In genomic region chr9:26922909-26923526, GRCm38 (mm10) we compare ENCODE assay signal across 33 mouse cellular contexts. TPM values are rescaled to one million over a fixed set of nuclear protein-coding genes. Genes with fewer than 3 reads are reported as not detected.
DNase-seq lines count a peak whose midpoint lies in the region; ATAC-seq and TF ChIP-seq lines count a peak whose summit lies in the region.
"Had no signal": no experiment of that assay in that cellular context is flagged by ENCODE, and none has a peak within 500 bp of the region (broad histone marks: within the 10 kb centered on the region; RNA-seq: fewer than 3 reads in every experiment).

TSS of gene Gm1110 (minus strand) at chr9:26923111.

- no peak within 1 kb of the TSS for H3K9ac ChIP-seq in lung, embryonic 14.5 days
- H3K9ac ChIP-seq in intestine, embryonic 16.5 days (ENCODE audit: low read depth, low read length) = no peak within 1 kb of the TSS
- H3K9ac ChIP-seq: forebrain, postnatal 0 days; heart, embryonic 13.5 days; hindbrain, embryonic 14.5 days had no signal

- H3K27me3 ChIP-seq in lung, embryonic 14.5 days (ENCODE audit: insufficient read depth, low read length) = no peaks in the 10 kb centered on the region
- no peaks in the 10 kb centered on the region for H3K27me3 ChIP-seq in intestine, embryonic 16.5 days (replicated peaks; ENCODE audit: control insufficient read depth, insufficient read depth, low read length)
- H3K27me3 ChIP-seq: heart, embryonic 13.5 days had no signal

- no peak within 1 kb of the TSS for H3K4me3 ChIP-seq in lung, embryonic 14.5 days (ENCODE audit: low read depth, low read length)
- H3K4me3 ChIP-seq in intestine, embryonic 16.5 days (ENCODE audit: low read length) = no peak within 1 kb of the TSS
- H3K4me3 ChIP-seq: forebrain, embryonic 10.5 days; gastrocnemius, adult 2 months; heart, adult 2 months; heart, embryonic 10.5 days; heart, embryonic 13.5 days had no signal

- no peak for TF ChIP-seq CTCF in lung, embryonic 14.5 days (IDR thresholded peaks at IDR 0.05; ENCODE audit: low read depth)

- DNase-seq in adrenal gland, adult 2 months = peak; percentile 8
- DNase-seq in adrenal gland, postnatal 25 days = no peak
- peak; percentile 29 for DNase-seq in lung, embryonic 14.5 days
- DNase-seq in lung, postnatal 25 days (ENCODE audit: low spot score) = no peak
- no peak for DNase-seq in ovary, postnatal 10 days (ENCODE audit: low spot score)
- DNase-seq: adrenal gland, postnatal 14 days; cerebellum, adult 11-12 months; cerebellum, adult 8-10 months; cerebellum, postnatal 10 days; cerebellum, postnatal 36 days; forebrain, postnatal 0 days; gastrocnemius, adult 2 months; gastrocnemius, postnatal 14 days; heart, adult 2 months; heart, postnatal 14 days; heart, postnatal 4 days had no signal

- no peak for ATAC-seq in lung, embryonic 14.5 days (ENCODE audit: insufficient read depth)
- ATAC-seq in common myeloid progenitor, adult 5-6 weeks (replicated peaks; ENCODE audit: low read depth, poor library complexity, severe bottlenecking) = 0 out of 2 replicates have a peak, but pooled peaks have one; percentile 39
- peak; percentile 76 for ATAC-seq in megakaryocyte progenitor cell, adult 5-6 weeks (replicated peaks; ENCODE audit: poor library complexity)
- no peak for ATAC-seq in intestine, embryonic 16.5 days
- ATAC-seq: forebrain, embryonic 14.5 days; forebrain, postnatal 0 days; hindbrain, postnatal 0 days; inflammation-experienced regulatory T-cells, adult 6 months; Patski had no signal

- no peak within 1 kb of the TSS for H3K27ac ChIP-seq in lung, embryonic 14.5 days (ENCODE audit: low read depth)
- H3K27ac ChIP-seq in intestine, embryonic 16.5 days (ENCODE audit: low read length) = no peak within 1 kb of the TSS
- H3K27ac ChIP-seq: forebrain, embryonic 10.5 days; gastrocnemius, adult 2 months; heart, adult 2 months; heart, embryonic 10.5 days; heart, embryonic 13.5 days; hindbrain, embryonic 14.5 days; hindbrain, postnatal 0 days had no signal

- H3K36me3 ChIP-seq in lung, embryonic 14.5 days (ENCODE audit: insufficient read depth) = no peaks in the 10 kb centered on the region
- no peaks in the 10 kb centered on the region for H3K36me3 ChIP-seq in intestine, embryonic 16.5 days (ENCODE audit: control insufficient read depth, insufficient read depth, low read length)
- H3K36me3 ChIP-seq: forebrain, embryonic 10.5 days; heart, embryonic 10.5 days; heart, embryonic 13.5 days had no signal

- H3K9me3 ChIP-seq in lung, embryonic 14.5 days (ENCODE audit: low read depth, low read length) = no peaks in the 10 kb centered on the region
- no peaks in the 10 kb centered on the region for H3K9me3 ChIP-seq in intestine, embryonic 16.5 days (ENCODE audit: control insufficient read depth, low read length)
- H3K9me3 ChIP-seq: forebrain, embryonic 10.5 days; heart, embryonic 10.5 days; heart, embryonic 13.5 days had no signal

- H3K4me2 ChIP-seq in lung, embryonic 14.5 days = no peak within 1 kb of the TSS
- H3K4me2 ChIP-seq in intestine, embryonic 16.5 days (ENCODE audit: low read depth, low read length) = no peak within 1 kb of the TSS
- H3K4me2 ChIP-seq: heart, embryonic 13.5 days; hindbrain, embryonic 14.5 days had no signal

- 52% methylated on average over 13 of the region's 13 CpGs for WGBS in lung, embryonic 14.5 days
- 63% methylated on average over 13 of the region's 13 CpGs for WGBS in intestine, embryonic 16.5 days

- H3K4me1 ChIP-seq in lung, embryonic 14.5 days (ENCODE audit: insufficient read depth) = no peaks in the 10 kb centered on the region
- no peaks in the 10 kb centered on the region for H3K4me1 ChIP-seq in intestine, embryonic 16.5 days (ENCODE audit: control insufficient read depth, insufficient read depth, low read length)
- H3K4me1 ChIP-seq: forebrain, embryonic 10.5 days had no signal

RNA-seq across cellular contexts. Expression of gene Gm1110, which starts in this region (rescaled TPM):
- total RNA-seq in adrenal gland, adult 2 months (2021) = not detected
- not detected in 2 replicates for polyA plus RNA-seq in adrenal gland, adult 2 months (2012; rRNA removed)
- not detected in 2 replicates for total RNA-seq in adrenal gland, postnatal 25 days (2021)
- polyA plus RNA-seq in lung, embryonic 14.5 days (2014; fragmentation: Nextera tagmentation; extraction: Ambion mirVana) = not detected in 2 replicates
- total RNA-seq in common myeloid progenitor, adult 5-6 weeks (2017) = not detected in 2 replicates
- total RNA-seq in megakaryocyte progenitor cell, adult 5-6 weeks (2015) = 0.29 TPM in 1 of 2 replicates, not detected in the other
- total RNA-seq in megakaryocyte progenitor cell, adult 5-6 weeks (2017) = not detected in 2 replicates
- polyA plus RNA-seq in intestine, embryonic 16.5 days (2015; fragmentation: Nextera tagmentation; extraction: Ambion mirVana) = not detected in 2 replicates
- total RNA-seq: adrenal gland, postnatal 14 days; ES-E14; gastrocnemius, adult 2 months; gastrocnemius, postnatal 14 days; gastrocnemius, postnatal 4 days; heart, adult 2 months; heart, postnatal 14 days; heart, postnatal 4 days had no signal
- polyA plus RNA-seq: embryonic facial prominence, embryonic 11.5 days; embryonic facial prominence, embryonic 14.5 days; forebrain, embryonic 10.5 days; frontal cortex, adult 2 months; heart, adult 2 months; heart, embryonic 10.5 days; heart, embryonic 13.5 days; hindbrain, embryonic 11.5 days; Patski had no signal

Comparison
In these comparisons a context has a peak if more than half of its experiments do, and no peak if none do; other contexts are left out.
1. Peak in DNase-seq in adrenal gland, adult 2 months; RNA of the gene not detected or under 1 TPM.
2. Peak in DNase-seq in lung, embryonic 14.5 days; RNA of the gene not detected or under 1 TPM.
3. Peak in ATAC-seq in common myeloid progenitor, adult 5-6 weeks; RNA of the gene not detected or under 1 TPM.
4. Peak in ATAC-seq in megakaryocyte progenitor cell, adult 5-6 weeks; RNA of the gene not detected or under 1 TPM.